8 mouse cellular contexts compared by ENCODE assay signal in the genomic region with DNA sequence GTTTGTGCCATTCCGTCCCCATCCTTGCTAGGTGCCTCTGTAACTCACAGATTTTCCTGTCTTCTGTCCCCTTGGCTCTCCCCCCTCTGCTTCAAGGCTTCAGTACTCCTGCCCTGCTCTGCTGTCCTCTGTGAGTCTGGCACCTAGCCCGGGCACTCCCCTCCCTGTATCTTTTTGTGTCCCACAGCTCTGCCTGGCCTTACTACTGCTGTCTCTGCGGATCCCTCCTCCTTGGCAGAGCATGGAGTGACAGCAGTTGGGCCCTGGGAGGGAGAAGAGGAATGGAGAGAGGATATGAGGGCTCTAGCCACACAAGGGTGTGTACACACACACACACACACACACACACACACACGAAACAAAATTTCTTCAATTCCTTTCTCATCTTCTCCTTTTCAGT. TPM values are rescaled to one million over a fixed set of nuclear protein-coding genes. Genes with fewer than 3 reads are reported as not detected.
DNase-seq lines count a peak whose midpoint lies in the region; ATAC-seq and TF ChIP-seq lines count a peak whose summit lies in the region.

A gene (minus strand): TSS at position 227 of the 400 bp plus-strand sequence.

- H3K4me2 ChIP-seq in intestine, postnatal 0 days (replicated peaks; ENCODE audit: low read depth) = peak within 1 kb of the TSS; percentile 86

- H3K36me3 ChIP-seq in spleen, adult 2 months (ENCODE audit: control insufficient read depth, insufficient read depth, low read length) = peaks cover 26% of the 10 kb centered on the region
- H3K36me3 ChIP-seq in intestine, postnatal 0 days (ENCODE audit: control insufficient read depth, insufficient read depth) = peaks cover 28% of the 10 kb centered on the region

- DNase-seq in spleen, adult 2 months (ENCODE audit: low read depth in 1 of 2, low spot score in 2 of 2) = no peak
- DNase-seq in spleen, postnatal 14 days (ENCODE audit: low spot score in 2 of 2) = no peak
- DNase-seq in cerebellum, adult 8-10 months = peak; percentile 99
- peak; percentile 29 for DNase-seq in lung, adult 2 months
- peak; percentile 62 for DNase-seq in ovary, postnatal 14 days (ENCODE audit: low spot score)
- no peak for DNase-seq in right cerebral cortex, adult 2 months (ENCODE audit: low spot score in 2 of 2)

- H3K9me3 ChIP-seq in intestine, postnatal 0 days (ENCODE audit: control insufficient read depth) = no peaks in the 10 kb centered on the region

- peak; percentile 9; the same call in 1 of the 2 replicates for ATAC-seq in granulocyte monocyte progenitor cell, adult 5-6 weeks (replicated peaks; ENCODE audit: poor library complexity, severe bottlenecking)
- no peak for ATAC-seq in intestine, postnatal 0 days

- peaks cover 14% of the 10 kb centered on the region for H3K4me1 ChIP-seq in spleen, adult 2 months (ENCODE audit: control insufficient read depth, insufficient read depth, insufficient read length)
- H3K4me1 ChIP-seq in intestine, postnatal 0 days (replicated peaks; ENCODE audit: control insufficient read depth, insufficient read depth, low read length) = peaks cover 18% of the 10 kb centered on the region
- H3K4me1 ChIP-seq in lung, adult 2 months (ENCODE audit: control insufficient read depth, insufficient read depth, low read length) = peaks cover 14% of the 10 kb centered on the region

- H3K9ac ChIP-seq in intestine, postnatal 0 days (ENCODE audit: low read depth, low read length) = peak within 1 kb of the TSS; percentile 92

- peak within 1 kb of the TSS; percentile 94 for H3K27ac ChIP-seq in spleen, adult 2 months (ENCODE audit: insufficient read depth, low read length)
- H3K27ac ChIP-seq in intestine, postnatal 0 days (ENCODE audit: low read depth, low read length) = peak within 1 kb of the TSS; percentile 97

- no peak for TF ChIP-seq POLR2A in spleen, adult 2 months (IDR thresholded peaks at IDR 0.05; ENCODE audit: low read depth, low read length)
- TF ChIP-seq POLR2A in lung, adult 2 months (IDR thresholded peaks at IDR 0.05; ENCODE audit: borderline replicate concordance, extremely low read depth, low read depth, low read length) = no peak

- TF ChIP-seq CTCF in spleen, adult 2 months (IDR thresholded peaks at IDR 0.05; ENCODE audit: extremely low read depth, insufficient read depth, insufficient read length, insufficient replicate concordance) = no peak
- no peak for TF ChIP-seq CTCF in intestine, postnatal 0 days (IDR thresholded peaks at IDR 0.05; ENCODE audit: low read depth)
- no peak for TF ChIP-seq CTCF in lung, adult 2 months (IDR thresholded peaks at IDR 0.05; ENCODE audit: insufficient read depth, low read length)

- H3K27me3 ChIP-seq in spleen, adult 2 months (ENCODE audit: control insufficient read depth, insufficient read depth, low read length) = no peaks in the 10 kb centered on the region
- no peaks in the 10 kb centered on the region for H3K27me3 ChIP-seq in intestine, postnatal 0 days (replicated peaks; ENCODE audit: control insufficient read depth, insufficient read depth, low read length)

- 63% methylated on average over 4 of the region's 4 CpGs for WGBS in spleen, adult 2 months
- WGBS in intestine, postnatal 0 days = 44% methylated on average over 4 of the region's 4 CpGs
- 33% methylated on average over 4 of the region's 4 CpGs for WGBS in lung, adult 2 months

- H3K4me3 ChIP-seq in spleen, adult 2 months (ENCODE audit: extremely low read depth, insufficient read depth, insufficient read length) = peak within 1 kb of the TSS; percentile 58
- peak within 1 kb of the TSS; percentile 81 for H3K4me3 ChIP-seq in intestine, postnatal 0 days (ENCODE audit: low read depth, low read length)
- peak within 1 kb of the TSS; percentile 70 for H3K4me3 ChIP-seq in lung, adult 2 months (replicated peaks; ENCODE audit: extremely low read depth, low read depth, low read length)

RNA-seq across cellular contexts. Expression of the gene that starts here (rescaled TPM):
- polyA plus RNA-seq in spleen, adult 2 months (2012; rRNA removed) = 0.07 and 0.13 TPM in 2 replicates
- not detected in 2 replicates for total RNA-seq in granulocyte monocyte progenitor cell, adult 5-6 weeks (2014; fragmentation: Nextera tagmentation)
- total RNA-seq in granulocyte monocyte progenitor cell, adult 5-6 weeks (2017) = not detected in 2 replicates
- polyA plus RNA-seq in intestine, postnatal 0 days (2015; fragmentation: Nextera tagmentation; extraction: Ambion mirVana) = 0.16 and 0.26 TPM in 2 replicates
- polyA plus RNA-seq in lung, adult 2 months (2012; rRNA removed) = 0.15 and 0.34 TPM in 2 replicates

Comparison
In these comparisons a context has a peak if more than half of its experiments do, and no peak if none do; other contexts are left out.
1. Peak in ATAC-seq in granulocyte monocyte progenitor cell, adult 5-6 weeks; RNA of the gene not detected or under 1 TPM.
2. Peak in DNase-seq and H3K4me3 ChIP-seq in lung, adult 2 months; RNA of the gene not detected or under 1 TPM.
3. DNase-seq: peak in cerebellum, adult 8-10 months (single experiment) and ovary, postnatal 14 days (single experiment); none in spleen, adult 2 months (0 of 2), spleen, postnatal 14 days (0 of 2) and right cerebral cortex, adult 2 months (0 of 2).
4. Peak in every context shown above with its lines, with median percentiles within 50 percentile points of each other: H3K4me3 ChIP-seq.